19 mouse cellular contexts compared by ENCODE assay signal in genomic region chr3:115693390-115693789, GRCm38 (mm10). TPM values are rescaled to one million over a fixed set of nuclear protein-coding genes. Genes with fewer than 3 reads are reported as not detected.
DNase-seq lines count a peak whose midpoint lies in the region; ATAC-seq and TF ChIP-seq lines count a peak whose summit lies in the region.
"Had no signal": no experiment of that assay in that cellular context is flagged by ENCODE, and none has a peak within 500 bp of the region (broad histone marks: within the 10 kb centered on the region; RNA-seq: fewer than 3 reads in every experiment).

No protein-coding gene starts in this region.

- no peak for TF ChIP-seq EP300 in liver, embryonic 14.5 days (IDR thresholded peaks at IDR 0.05; ENCODE audit: low read depth)

- H3K9ac ChIP-seq in heart, embryonic 12.5 days: no peak overlapping the region
- no peak overlapping the region for H3K9ac ChIP-seq in liver, embryonic 14.5 days (replicated peaks)
- H3K9ac ChIP-seq: embryonic facial prominence, embryonic 15.5 days; lung, embryonic 14.5 days had no signal

- no peak overlapping the region for H3K4me2 ChIP-seq in heart, embryonic 12.5 days
- peak overlapping the region; percentile 29 for H3K4me2 ChIP-seq in liver, embryonic 14.5 days (ENCODE audit: low read depth)
- H3K4me2 ChIP-seq: embryonic facial prominence, embryonic 15.5 days; lung, embryonic 14.5 days had no signal

- no peak for DNase-seq in heart, embryonic 10.5 days (ENCODE audit: low spot score)
- DNase-seq in spleen, adult 2 months (ENCODE audit: low read depth in 1 of 2, low spot score in 2 of 2): no peak
- no peak for DNase-seq in spleen, postnatal 10 days (ENCODE audit: low spot score in 2 of 2)
- no peak for DNase-seq in liver, embryonic 14.5 days (ENCODE audit: low read depth in 3 of 3, low spot score in 3 of 3)
- DNase-seq in right cerebral cortex, postnatal 14 days: no peak
- DNase-seq in layer of hippocampus, adult 18-20 months (ENCODE audit: low spot score in 2 of 2): no peak
- DNase-seq: adrenal gland, adult 2 months; cerebellum, postnatal 36 days; gastrocnemius, postnatal 36 days; kidney, adult 9 months; layer of hippocampus, adult 9-11 months; thymus, postnatal 36 days had no signal

- H3K27me3 ChIP-seq in heart, embryonic 12.5 days (replicated peaks): no peaks in the 10 kb centered on the region
- H3K27me3 ChIP-seq in heart, embryonic 10.5 days (ENCODE audit: insufficient read depth, poor library complexity, severe bottlenecking): no peaks in the 10 kb centered on the region
- no peaks in the 10 kb centered on the region for H3K27me3 ChIP-seq in spleen, adult 2 months (ENCODE audit: control insufficient read depth, insufficient read depth, low read length)
- H3K27me3 ChIP-seq in liver, embryonic 14.5 days (ENCODE audit: control insufficient read depth, insufficient read depth, low read length): no peaks in the 10 kb centered on the region
- H3K27me3 ChIP-seq in small intestine, adult 2 months (ENCODE audit: control insufficient read depth, insufficient read depth, low read length): no peaks in the 10 kb centered on the region
- H3K27me3 ChIP-seq: embryonic facial prominence, embryonic 15.5 days had no signal

- no peak overlapping the region for H3K4me3 ChIP-seq in heart, embryonic 12.5 days
- H3K4me3 ChIP-seq in heart, embryonic 10.5 days: no peak overlapping the region
- no peak overlapping the region for H3K4me3 ChIP-seq in spleen, adult 2 months (ENCODE audit: extremely low read depth, insufficient read depth, insufficient read length)
- no peak overlapping the region for H3K4me3 ChIP-seq in liver, embryonic 14.5 days (ENCODE audit: insufficient read depth in 1 of 2, low read depth in 2 of 2, low read length in 2 of 2)
- H3K4me3 ChIP-seq in small intestine, adult 2 months (ENCODE audit: low read depth, low read length): no peak overlapping the region
- H3K4me3 ChIP-seq: embryonic facial prominence, embryonic 15.5 days had no signal

- no peak for TF ChIP-seq POLR2A in spleen, adult 2 months (IDR thresholded peaks at IDR 0.05; ENCODE audit: low read depth, low read length)
- no peak for TF ChIP-seq POLR2A in small intestine, adult 2 months (IDR thresholded peaks at IDR 0.05; ENCODE audit: low read depth, low read length)

- 43% methylated on average over 12 of the region's 12 CpGs for WGBS in heart, embryonic 12.5 days
- 55% methylated on average over 12 of the region's 12 CpGs for WGBS in heart, embryonic 10.5 days
- WGBS in spleen, adult 2 months: 18% methylated on average over 12 of the region's 12 CpGs
- WGBS in liver, embryonic 14.5 days (ENCODE audit: insufficient replicate concordance): 10% methylated on average over 12 of the region's 12 CpGs
- 69% methylated on average over 12 of the region's 12 CpGs for WGBS in small intestine, adult 2 months

- peaks cover 8% of the 10 kb centered on the region; the same call in 1 of the 2 replicates for H3K4me1 ChIP-seq in heart, embryonic 12.5 days (replicated peaks)
- no peaks in the 10 kb centered on the region; the same call in 1 of the 2 replicates for H3K4me1 ChIP-seq in heart, embryonic 10.5 days
- peaks cover 39% of the 10 kb centered on the region for H3K4me1 ChIP-seq in spleen, adult 2 months (ENCODE audit: control insufficient read depth, insufficient read depth, insufficient read length)
- H3K4me1 ChIP-seq in liver, embryonic 14.5 days (replicated peaks; ENCODE audit: control insufficient read depth in 2 of 2, insufficient read depth in 2 of 2, low read length in 1 of 2): peaks cover 0 to 23% of the 10 kb centered on the region in 2 experiments; a peak in 2 of 4 replicates
- no peaks in the 10 kb centered on the region for H3K4me1 ChIP-seq in small intestine, adult 2 months (ENCODE audit: control insufficient read depth, insufficient read depth, insufficient read length, low read length)
- H3K4me1 ChIP-seq: embryonic facial prominence, embryonic 15.5 days had no signal

- H3K27ac ChIP-seq in heart, embryonic 12.5 days (ENCODE audit: poor library complexity, severe bottlenecking): 0 out of 2 replicates have a peak overlapping the region, but pooled peaks have one; percentile 18
- H3K27ac ChIP-seq in heart, embryonic 10.5 days: no peak overlapping the region; the same call in 1 of the 2 replicates
- H3K27ac ChIP-seq in spleen, adult 2 months (ENCODE audit: insufficient read depth, low read length): peak overlapping the region; percentile 38; the same call in 1 of the 2 replicates
- H3K27ac ChIP-seq in liver, embryonic 14.5 days: no peak overlapping the region
- peak overlapping the region; percentile 49 for H3K27ac ChIP-seq in small intestine, adult 2 months (ENCODE audit: insufficient read depth, low read depth, low read length)
- H3K27ac ChIP-seq: embryonic facial prominence, embryonic 15.5 days; stomach, postnatal 0 days had no signal

- ATAC-seq in heart, embryonic 12.5 days (ENCODE audit: insufficient number of reproducible peaks, low FRiP score): no peak
- ATAC-seq in liver, embryonic 14.5 days (ENCODE audit: insufficient read depth): no peak
- ATAC-seq: hindbrain, embryonic 16.5 days; midbrain, embryonic 16.5 days had no signal

- no peak for TF ChIP-seq CTCF in spleen, adult 2 months (IDR thresholded peaks at IDR 0.05; ENCODE audit: extremely low read depth, insufficient read depth, insufficient read length, insufficient replicate concordance)
- TF ChIP-seq CTCF in liver, embryonic 14.5 days (IDR thresholded peaks at IDR 0.05; ENCODE audit: low read depth): no peak
- no peak for TF ChIP-seq CTCF in small intestine, adult 2 months (IDR thresholded peaks at IDR 0.05; ENCODE audit: extremely low read depth, insufficient read length, insufficient replicate concordance, low read depth, low read length)

- H3K36me3 ChIP-seq in heart, embryonic 12.5 days: no peaks in the 10 kb centered on the region; the same call in 1 of the 2 replicates
- no peaks in the 10 kb centered on the region for H3K36me3 ChIP-seq in heart, embryonic 10.5 days
- H3K36me3 ChIP-seq in spleen, adult 2 months (ENCODE audit: control insufficient read depth, insufficient read depth, low read length): no peaks in the 10 kb centered on the region
- H3K36me3 ChIP-seq in liver, embryonic 14.5 days (replicated peaks; ENCODE audit: control insufficient read depth, insufficient read depth, low read depth): no peaks in the 10 kb centered on the region
- no peaks in the 10 kb centered on the region for H3K36me3 ChIP-seq in small intestine, adult 2 months (ENCODE audit: control insufficient read depth, insufficient read depth, low read length)
- H3K36me3 ChIP-seq: embryonic facial prominence, embryonic 15.5 days had no signal

- H3K9me3 ChIP-seq in heart, embryonic 12.5 days (replicated peaks): no peaks in the 10 kb centered on the region
- H3K9me3 ChIP-seq in heart, embryonic 10.5 days: no peaks in the 10 kb centered on the region
- H3K9me3 ChIP-seq in liver, embryonic 14.5 days (ENCODE audit: control insufficient read depth, low read length): no peaks in the 10 kb centered on the region
- H3K9me3 ChIP-seq: embryonic facial prominence, embryonic 15.5 days had no signal

RNA-seq across cellular contexts. Expression of gene S1pr1, which starts 21.5 kb away (rescaled TPM):
- 86.0 and 87.5 TPM in 2 replicates for polyA plus RNA-seq in heart, embryonic 12.5 days (2016; fragmentation: Nextera tagmentation; extraction: Ambion mirVana)
- 48.7 and 82.4 TPM in 2 replicates for polyA plus RNA-seq in heart, embryonic 10.5 days (2016; fragmentation: Nextera tagmentation; extraction: Ambion mirVana)
- polyA plus RNA-seq in spleen, adult 2 months (2012; rRNA removed): 138 and 187 TPM in 2 replicates
- 5.9 and 6.3 TPM in 2 replicates for polyA plus RNA-seq in liver, embryonic 14.5 days (2012; rRNA removed)
- polyA plus RNA-seq in liver, embryonic 14.5 days (2014; fragmentation: Nextera tagmentation; extraction: Ambion mirVana): 5.6 and 6.3 TPM in 2 replicates
- 7.5 and 13.5 TPM in 2 replicates for polyA plus RNA-seq in small intestine, adult 2 months (2012; rRNA removed)
- total RNA-seq in layer of hippocampus, adult 18-20 months (2021): 100 to 1,000 TPM; 112 to 113 TPM

Comparison
In these comparisons a context has a peak if more than half of its experiments do, and no peak if none do; other contexts are left out.
1. H3K27ac ChIP-seq: peak in heart, embryonic 12.5 days (single experiment), spleen, adult 2 months (single experiment) and small intestine, adult 2 months (single experiment); none in heart, embryonic 10.5 days (single experiment) and liver, embryonic 14.5 days (single experiment).